Mouse (Mus musculus): Measurements from ENCODE around the gene Gm10295. TPM values are rescaled to one million over a fixed set of nuclear protein-coding genes. Genes with fewer than 3 reads are reported as not detected.

Gene Gm10295
- polyA plus RNA-seq, 1 experiment from 2014 or later: not detected

DNA sequence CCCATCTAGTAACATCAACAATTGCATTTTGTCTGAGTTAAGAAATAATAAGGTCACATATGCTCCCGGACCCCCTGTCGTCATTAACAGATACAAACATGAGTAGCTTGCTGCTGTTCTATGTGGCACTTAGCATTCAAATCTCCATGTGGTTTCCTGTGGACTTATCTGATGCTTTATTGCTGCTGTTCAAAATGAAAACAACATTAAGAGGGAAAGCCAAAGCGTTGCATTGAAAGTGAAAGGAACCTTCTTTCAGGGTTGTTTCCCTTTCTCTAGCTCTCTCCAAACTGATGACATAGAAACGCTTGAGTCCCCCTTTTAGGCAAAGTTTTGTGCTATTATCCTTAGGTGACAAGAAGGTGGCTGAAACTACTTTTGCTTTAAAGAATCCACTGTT lies 48.6 kb downstream of the Gm10295 start:
- H3K4me2 ChIP-seq (ENCODE audit: low read depth, low read length): no peak overlapping the region
- H3K9me3 ChIP-seq (ENCODE audit: control insufficient read depth, low read length): no peaks in the 10 kb centered on the region
- H3K36me3 ChIP-seq (ENCODE audit: control insufficient read depth, insufficient read depth, low read length): no peaks in the 10 kb centered on the region
- no peak overlapping the region for H3K27ac ChIP-seq (ENCODE audit: low read length)
- no peak for ATAC-seq
- WGBS: 75% methylated on average over 4 of the region's 4 CpGs
- H3K4me1 ChIP-seq (ENCODE audit: control insufficient read depth, insufficient read depth, low read length): no peaks in the 10 kb centered on the region
- H3K4me3 ChIP-seq (ENCODE audit: low read length): no peak overlapping the region
- no peak overlapping the region for H3K9ac ChIP-seq (ENCODE audit: low read depth, low read length)
- no peaks in the 10 kb centered on the region for H3K27me3 ChIP-seq (replicated peaks; ENCODE audit: control insufficient read depth, insufficient read depth, low read length)

Data from intestine, embryonic 16.5 days (tissue).